In the genomic region with DNA sequence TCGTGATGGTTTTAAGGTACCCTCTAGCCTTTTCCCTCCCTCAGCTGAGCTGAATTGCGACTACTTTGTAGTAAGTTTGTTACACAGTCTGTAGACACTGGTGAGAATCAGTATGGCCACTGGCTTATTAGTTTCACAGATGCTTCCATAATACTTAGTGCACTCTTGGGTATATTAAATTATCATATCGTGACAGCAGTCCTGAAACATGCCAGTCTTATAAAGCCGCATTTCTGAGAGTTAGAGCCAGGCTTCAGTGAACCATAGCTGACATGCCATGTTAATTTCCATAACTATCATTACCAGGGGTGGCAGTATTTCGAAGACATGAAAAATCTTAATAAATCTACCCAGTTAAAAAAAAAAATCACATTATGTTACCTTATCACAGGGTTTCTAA, we compare ENCODE assay signal across 13 mouse cellular contexts.
A peak's percentile ranks its signal among the peaks of the same experiment; 100 is the strongest.
DNase-seq lines count a peak whose midpoint lies in the region; ATAC-seq lines count a peak whose summit lies in the region.
"Had no signal": no experiment of that assay in that cellular context is flagged by ENCODE, and none has a peak within 500 bp of the region (broad histone marks: within the 10 kb centered on the region; RNA-seq: fewer than 3 reads in every experiment).

No protein-coding gene starts in this region.

- H3K4me3 ChIP-seq in embryonic facial prominence, embryonic 10.5 days = no peak overlapping the region
- H3K4me3 ChIP-seq in forebrain, embryonic 14.5 days (ENCODE audit: low read depth, low read length) = no peak overlapping the region
- no peak overlapping the region for H3K4me3 ChIP-seq in limb, embryonic 10.5 days
- no peak overlapping the region for H3K4me3 ChIP-seq in neural tube, embryonic 13.5 days
- H3K4me3 ChIP-seq: embryonic facial prominence, embryonic 12.5 days had no signal

- no peaks in the 10 kb centered on the region for H3K27me3 ChIP-seq in embryonic facial prominence, embryonic 10.5 days (replicated peaks; ENCODE audit: low read depth, poor library complexity, severe bottlenecking)
- no peaks in the 10 kb centered on the region for H3K27me3 ChIP-seq in forebrain, embryonic 14.5 days (replicated peaks; ENCODE audit: control insufficient read depth, insufficient read depth, low read length)
- no peaks in the 10 kb centered on the region for H3K27me3 ChIP-seq in limb, embryonic 10.5 days (ENCODE audit: low read depth, poor library complexity, severe bottlenecking)
- H3K27me3 ChIP-seq in neural tube, embryonic 13.5 days = no peaks in the 10 kb centered on the region
- H3K27me3 ChIP-seq: embryonic facial prominence, embryonic 12.5 days had no signal

- no peak for ATAC-seq in forebrain, embryonic 14.5 days
- ATAC-seq in neural tube, embryonic 13.5 days (ENCODE audit: low read depth) = peak; percentile 49; the same call in 1 of the 2 replicates
- ATAC-seq: lung, postnatal 0 days had no signal

- H3K9ac ChIP-seq in forebrain, embryonic 14.5 days (ENCODE audit: low read length) = no peak overlapping the region
- no peak overlapping the region for H3K9ac ChIP-seq in neural tube, embryonic 13.5 days
- H3K9ac ChIP-seq: embryonic facial prominence, embryonic 12.5 days had no signal

- 71% methylated on average over 5 of the region's 5 CpGs for WGBS in embryonic facial prominence, embryonic 10.5 days
- 21% methylated on average over 5 of the region's 5 CpGs for WGBS in forebrain, embryonic 14.5 days
- WGBS in limb, embryonic 10.5 days = 87% methylated on average over 5 of the region's 5 CpGs
- WGBS in neural tube, embryonic 13.5 days = 14% methylated on average over 5 of the region's 5 CpGs

- no peak for DNase-seq in embryonic facial prominence, embryonic 10.5 days (ENCODE audit: low spot score)
- peak; percentile 66 for DNase-seq in forebrain, embryonic 14.5 days (ENCODE audit: low spot score)
- no peak for DNase-seq in limb, embryonic 10.5 days (ENCODE audit: low spot score)
- no peak for DNase-seq in lung, adult 18-20 months
- DNase-seq in spleen, postnatal 4 days (ENCODE audit: low spot score in 2 of 2) = no peak
- no peak for DNase-seq in thymus, postnatal 0 days (ENCODE audit: low spot score)
- DNase-seq: adrenal gland, adult 8-10 months; kidney, postnatal 14 days; liver; thymus, postnatal 25 days had no signal

- peak overlapping the region; percentile 81 for H3K27ac ChIP-seq in embryonic facial prominence, embryonic 10.5 days (replicated peaks)
- peak overlapping the region; percentile 93 for H3K27ac ChIP-seq in forebrain, embryonic 14.5 days (ENCODE audit: low read depth, low read length)
- H3K27ac ChIP-seq in limb, embryonic 10.5 days = peak overlapping the region; percentile 84; the same call in 1 of the 2 replicates
- peak overlapping the region; percentile 88; the same call in 1 of the 2 replicates for H3K27ac ChIP-seq in neural tube, embryonic 13.5 days (replicated peaks)

- H3K9me3 ChIP-seq in embryonic facial prominence, embryonic 10.5 days = no peaks in the 10 kb centered on the region
- H3K9me3 ChIP-seq in forebrain, embryonic 14.5 days (replicated peaks; ENCODE audit: control insufficient read depth, low read length) = no peaks in the 10 kb centered on the region
- H3K9me3 ChIP-seq in limb, embryonic 10.5 days (replicated peaks) = no peaks in the 10 kb centered on the region
- H3K9me3 ChIP-seq in neural tube, embryonic 13.5 days = no peaks in the 10 kb centered on the region
- H3K9me3 ChIP-seq: embryonic facial prominence, embryonic 12.5 days had no signal

- H3K4me1 ChIP-seq in embryonic facial prominence, embryonic 10.5 days = peaks cover 42% of the 10 kb centered on the region
- peaks cover 17% of the 10 kb centered on the region for H3K4me1 ChIP-seq in forebrain, embryonic 14.5 days (ENCODE audit: control insufficient read depth, insufficient read depth, low read length)
- peaks cover 37% of the 10 kb centered on the region for H3K4me1 ChIP-seq in limb, embryonic 10.5 days
- H3K4me1 ChIP-seq in neural tube, embryonic 13.5 days (replicated peaks) = peaks cover 38% of the 10 kb centered on the region

- no peaks in the 10 kb centered on the region for H3K36me3 ChIP-seq in embryonic facial prominence, embryonic 10.5 days (replicated peaks)
- H3K36me3 ChIP-seq in forebrain, embryonic 14.5 days (ENCODE audit: control insufficient read depth, insufficient read depth, low read length) = no peaks in the 10 kb centered on the region
- H3K36me3 ChIP-seq in limb, embryonic 10.5 days = no peaks in the 10 kb centered on the region
- no peaks in the 10 kb centered on the region for H3K36me3 ChIP-seq in neural tube, embryonic 13.5 days
- H3K36me3 ChIP-seq: embryonic facial prominence, embryonic 12.5 days had no signal

- H3K4me2 ChIP-seq in forebrain, embryonic 14.5 days (ENCODE audit: low read length) = no peak overlapping the region; the same call in 1 of the 2 replicates
- no peak overlapping the region for H3K4me2 ChIP-seq in neural tube, embryonic 13.5 days
